Mouse (Mus musculus) left cerebral cortex, adult 2 months (tissue): ENCODE data around the gene A630001G21Rik. TPM values are rescaled to one million over a fixed set of nuclear protein-coding genes. Genes with fewer than 3 reads are reported as not detected.

Source experiments
- DNase-seq, 2 experiments: peaks; one replicate each; pipeline ENCODE4 v3.0.0; 2021 to 2022; ENCODE audit warnings: low spot score in 2 of 2, mixed read lengths in 1 of 2; ENCODE audit errors: extremely low spot score in 1 of 2
- H3K27ac ChIP-seq: fragments of 200-600 bp; 2 replicates; pipeline ENCODE4 v1.8.1; 2022
- H3K4me3 ChIP-seq: fragments of 200-600 bp; 2 replicates; pipeline ENCODE4 v1.8.1; 2022
- CTCF ChIP-seq: fragments of 200-600 bp; IDR thresholded peaks from 2 replicates; pipeline ENCODE4 v1.8.1; 2022; ENCODE audit warnings: antibody characterized with exemption, mild to moderate bottlenecking, moderate library complexity
- intact Hi-C: fragments of 180-260 bp; cut with DNase I; formaldehyde crosslinking; loops from one replicate; pipeline ENCODE4 v1.15.1; 2025
- total RNA-seq, 2 experiments: library from RNA; stranded (reverse); gene quantifications; 2 replicates each; pipeline ENCODE4 v1.2.3; 2021

The A630001G21Rik gene
- total RNA-seq, 2 experiments from 2014 or later: not detected

GRCm38 (mm10) chr1:85744539-85744938 lies 33.9 kb downstream of the A630001G21Rik start:
- intact Hi-C loops: no loop called here
- Histone ChIP-seq H3K27ac (no peak overlapping the region), H3K4me3 (no peak overlapping the region)
- no peak for DNase-seq
- no peak for TF ChIP-seq CTCF

- no peak for DNase-seq
- Histone ChIP-seq H3K27ac (no peak overlapping the region), H3K4me3 (no peak overlapping the region)
- TF ChIP-seq CTCF: no peak
- intact Hi-C loops: no loop called here
These were observed 35.4 kb downstream of the A630001G21Rik start for GRCm38 (mm10) chr1:85742916-85743505.

GRCm38 (mm10) chr1:85742333-85742732 lies 36.1 kb downstream of the A630001G21Rik start:
- no peak for TF ChIP-seq CTCF
- intact Hi-C loops: no loop called here
- DNase-seq: no peak
- H3K27ac ChIP-seq: no peak overlapping the region
- H3K4me3 ChIP-seq: no peak overlapping the region

GRCm38 (mm10) chr1:85740923-85741322 lies 37.5 kb downstream of the A630001G21Rik start:
- DNase-seq: no peak
- Histone ChIP-seq H3K27ac (no peak overlapping the region), H3K4me3 (no peak overlapping the region)
- intact Hi-C loops: no loop called here
- TF ChIP-seq CTCF: no peak

GRCm38 (mm10) chr1:85739819-85740218 lies 38.6 kb downstream of the A630001G21Rik start:
- no peak for DNase-seq
- no peak for TF ChIP-seq CTCF
- no peak overlapping the region for H3K4me3 ChIP-seq
- H3K27ac ChIP-seq: no peak overlapping the region
- intact Hi-C loops: loop anchor here (5.0 kb wide), 1 partner anchor 158 kb away; no protein-coding TSS in a partner anchor

- intact Hi-C loops: loop anchor here (5.0 kb wide), 1 partner anchor 157 kb away; no protein-coding TSS in a partner anchor
- no peak overlapping the region for H3K27ac ChIP-seq
- TF ChIP-seq CTCF: no peak
- no peak overlapping the region for H3K4me3 ChIP-seq
- no peak for DNase-seq
These were observed 39.4 kb downstream of the A630001G21Rik start for GRCm38 (mm10) chr1:85739000-85739399.

GRCm38 (mm10) chr1:85736355-85737184 lies 41.9 kb downstream of the A630001G21Rik start:
- Histone ChIP-seq H3K27ac (no peak overlapping the region), H3K4me3 (no peak overlapping the region)
- intact Hi-C loops: loop anchor here (5.0 kb wide), 1 partner anchor 154 kb away; no protein-coding TSS in a partner anchor
- TF ChIP-seq CTCF: peak; percentile 94
- peak; percentile 74 to 77 for DNase-seq

- no peak for DNase-seq
- intact Hi-C loops: loop anchor here (5.0 kb wide), 1 partner anchor 153 kb away; no protein-coding TSS in a partner anchor
- no peak for TF ChIP-seq CTCF
- Histone ChIP-seq H3K27ac (no peak overlapping the region), H3K4me3 (no peak overlapping the region)
These were observed 42.9 kb downstream of the A630001G21Rik start for GRCm38 (mm10) chr1:85735463-85736123.

- no peak for TF ChIP-seq CTCF
- H3K27ac ChIP-seq: no peak overlapping the region
- intact Hi-C loops: no loop called here
- no peak for DNase-seq
- H3K4me3 ChIP-seq: no peak overlapping the region
These were observed 43.9 kb downstream of the A630001G21Rik start for GRCm38 (mm10) chr1:85734511-85734910.

- Histone ChIP-seq H3K27ac (no peak overlapping the region), H3K4me3 (no peak overlapping the region)
- TF ChIP-seq CTCF: no peak
- intact Hi-C loops: no loop called here
- DNase-seq: no peak
These were observed 45.9 kb downstream of the A630001G21Rik start for GRCm38 (mm10) chr1:85732581-85732980.

- no peak for TF ChIP-seq CTCF
- Histone ChIP-seq H3K4me3 (no peak overlapping the region), H3K27ac (no peak overlapping the region)
- intact Hi-C loops: no loop called here
- no peak for DNase-seq
These were observed 48.0 kb downstream of the A630001G21Rik start for GRCm38 (mm10) chr1:85730471-85730870.
